Mouse (Mus musculus) forebrain, postnatal 0 days (tissue): ENCODE results near the gene Foxn2. TPM values are rescaled to one million over a fixed set of nuclear protein-coding genes. Genes with fewer than 3 reads are reported as not detected.

Experiments used
- ATAC-seq: fragments of 200-750 bp; cut with Nextera tagmentation; 2 replicates; pipeline ENCODE4 v1.8.0; 2017; ENCODE audit warnings: mild to moderate bottlenecking, moderate library complexity
- DNase-seq: peaks from one replicate; pipeline ENCODE4 v3.0.0-alpha.2; 2015
- H3K27ac ChIP-seq: fragments of 300-500 bp; sonication (generic); 2 replicates; pipeline ENCODE4 v1.5.1; 2014; ENCODE audit warnings: low read depth, mild to moderate bottlenecking, antibody characterized with exemption, low read length, moderate library complexity, mixed read lengths
- H3K27me3 ChIP-seq: fragments of 300-500 bp; sonication (generic); 2 replicates; pipeline ENCODE4 v1.6.1; 2014; ENCODE audit warnings: mild to moderate bottlenecking, low read length, mixed read lengths; ENCODE audit not compliant: insufficient read depth
- H3K36me3 ChIP-seq: fragments of 300-500 bp; sonication (generic); 2 replicates; pipeline ENCODE4 v1.6.1; 2014; ENCODE audit warnings: mild to moderate bottlenecking, moderate library complexity; ENCODE audit not compliant: insufficient read depth
- H3K4me1 ChIP-seq: fragments of 300-500 bp; sonication (generic); 2 replicates; pipeline ENCODE4 v1.6.1; 2014; ENCODE audit warnings: antibody characterized with exemption; ENCODE audit not compliant: insufficient read depth
- H3K4me2 ChIP-seq: fragments of 300-500 bp; sonication (generic); 2 replicates; pipeline ENCODE4 v1.6.1; 2014; ENCODE audit warnings: low read depth, mild to moderate bottlenecking, moderate library complexity
- H3K4me3 ChIP-seq: fragments of 300-500 bp; sonication (generic); 2 replicates; pipeline ENCODE4 v1.5.1; 2014; ENCODE audit warnings: low read depth, low read length, mixed read lengths
- H3K9ac ChIP-seq: fragments of 300-500 bp; sonication (generic); 2 replicates; pipeline ENCODE4 v1.6.1; 2014; ENCODE audit warnings: mild to moderate bottlenecking
- H3K9me3 ChIP-seq: fragments of 300-500 bp; sonication (generic); 2 replicates; pipeline ENCODE4 v1.6.1; 2016; ENCODE audit warnings: low read length
- CTCF ChIP-seq: sonication (generic); IDR thresholded peaks from 2 replicates; pipeline ENCODE4 v1.5.1; 2016; ENCODE audit warnings: antibody characterized with exemption, control low read depth, low read depth
- WGBS: fragments of 180-500 bp; shearing (Covaris S2); extraction: QIAGEN DNeasy Blood & Tissue Kit; methylation state at CpG from one replicate; pipeline ENCODE4 v1.1.7; 2014; 5-methylcytosine and 5-hydroxymethylcytosine counted together
- polyA plus RNA-seq: library from polyadenylated mRNA; unstranded; fragments of >200 nt; fragmentation: Nextera tagmentation; extraction: Ambion mirVana; gene quantifications from 2 replicates; pipeline ENCODE4 v1.2.1, GENCODE M21; 2015
- total RNA-seq: library from RNA; depleted of rRNA; stranded (reverse); fragments of >200 nt; gene quantifications from 2 replicates; pipeline ENCODE4 v1.2.3, GENCODE M21; 2014

The Foxn2 gene
- total and polyA plus RNA-seq, 2 experiments from 2014 or later, result 5.0 to 11.2 TPM

- WGBS, result 93% methylated on average over 10 of the region's 10 CpGs
- ATAC-seq, result no peak
- no peak overlapping the region for H3K4me2 ChIP-seq
- no peak overlapping the region for H3K9ac ChIP-seq
- no peaks in the 10 kb centered on the region for H3K36me3 ChIP-seq
- no peaks in the 10 kb centered on the region for H3K4me1 ChIP-seq
- no peak for TF ChIP-seq CTCF
- no peak for DNase-seq
- no peaks in the 10 kb centered on the region for H3K9me3 ChIP-seq
- H3K4me3 ChIP-seq, result no peak overlapping the region
- H3K27me3 ChIP-seq, result no peaks in the 10 kb centered on the region
- H3K27ac ChIP-seq, result no peak overlapping the region
Observed at GRCm38 (mm10) chr17:88480369-88480768, 39.9 kb downstream of the Foxn2 start.

- ATAC-seq, result no peak
- 86% methylated on average over 2 of the region's 2 CpGs for WGBS
- H3K27me3 ChIP-seq, result no peaks in the 10 kb centered on the region
- H3K4me3 ChIP-seq, result no peak overlapping the region
- no peak overlapping the region for H3K9ac ChIP-seq
- no peaks in the 10 kb centered on the region for H3K4me1 ChIP-seq
- no peak overlapping the region for H3K27ac ChIP-seq
- H3K4me2 ChIP-seq, result no peak overlapping the region
- H3K9me3 ChIP-seq, result no peaks in the 10 kb centered on the region
- H3K36me3 ChIP-seq, result no peaks in the 10 kb centered on the region
- no peak for DNase-seq
- TF ChIP-seq CTCF, result no peak
Observed at GRCm38 (mm10) chr17:88481062-88481461, 40.6 kb downstream of the Foxn2 start.

GRCm38 (mm10) chr17:88481587-88481986 lies 41.1 kb downstream of the Foxn2 start:
- 96% methylated on average over 3 of the region's 3 CpGs for WGBS
- ATAC-seq, result no peak
- H3K36me3 ChIP-seq, result peaks cover 3% of the 10 kb centered on the region; the same call in 1 of the 2 replicates
- DNase-seq, result no peak
- no peaks in the 10 kb centered on the region for H3K4me1 ChIP-seq
- H3K27ac ChIP-seq, result no peak overlapping the region
- H3K9me3 ChIP-seq, result no peaks in the 10 kb centered on the region
- no peaks in the 10 kb centered on the region for H3K27me3 ChIP-seq
- no peak overlapping the region for H3K4me2 ChIP-seq
- no peak overlapping the region for H3K4me3 ChIP-seq
- TF ChIP-seq CTCF, result no peak
- no peak overlapping the region for H3K9ac ChIP-seq

- no peaks in the 10 kb centered on the region for H3K27me3 ChIP-seq
- H3K9ac ChIP-seq, result no peak overlapping the region
- H3K4me1 ChIP-seq, result no peaks in the 10 kb centered on the region
- H3K36me3 ChIP-seq, result peaks cover 5% of the 10 kb centered on the region; the same call in 1 of the 2 replicates
- no peak overlapping the region for H3K27ac ChIP-seq
- H3K4me3 ChIP-seq, result no peak overlapping the region
- no peaks in the 10 kb centered on the region for H3K9me3 ChIP-seq
- DNase-seq, result no peak
- WGBS, result 91% methylated on average over 11 of the region's 11 CpGs
- ATAC-seq, result no peak
- no peak overlapping the region for H3K4me2 ChIP-seq
- TF ChIP-seq CTCF, result no peak
Observed at GRCm38 (mm10) chr17:88484539-88484938, 44.0 kb downstream of the Foxn2 start.

- no peak overlapping the region for H3K4me3 ChIP-seq
- H3K36me3 ChIP-seq, result peaks cover 5% of the 10 kb centered on the region; the same call in 1 of the 2 replicates
- no peaks in the 10 kb centered on the region for H3K4me1 ChIP-seq
- TF ChIP-seq CTCF, result no peak
- no peak for DNase-seq
- no peaks in the 10 kb centered on the region for H3K9me3 ChIP-seq
- no peak overlapping the region for H3K27ac ChIP-seq
- no peak for ATAC-seq
- no peak overlapping the region for H3K9ac ChIP-seq
- H3K4me2 ChIP-seq, result no peak overlapping the region
- 79% methylated on average over 1 of the region's 1 CpGs for WGBS
- no peaks in the 10 kb centered on the region for H3K27me3 ChIP-seq
Observed at GRCm38 (mm10) chr17:88484951-88485350, 44.4 kb downstream of the Foxn2 start.

GRCm38 (mm10) chr17:88490546-88490945 lies 50.0 kb downstream of the Foxn2 start:
- no peak overlapping the region for H3K9ac ChIP-seq
- peaks cover 15% of the 10 kb centered on the region for H3K4me1 ChIP-seq
- TF ChIP-seq CTCF, result no peak
- DNase-seq (no peak), ATAC-seq (no peak)
- no peaks in the 10 kb centered on the region for H3K27me3 ChIP-seq
- peaks cover 5% of the 10 kb centered on the region; the same call in 1 of the 2 replicates for H3K36me3 ChIP-seq
- no peak overlapping the region for H3K4me3 ChIP-seq
- H3K27ac ChIP-seq, result no peak overlapping the region
- no peaks in the 10 kb centered on the region for H3K9me3 ChIP-seq
- no peak overlapping the region for H3K4me2 ChIP-seq
- 58% methylated on average over 10 of the region's 10 CpGs for WGBS

GRCm38 (mm10) chr17:88491366-88492106 lies 51.0 kb downstream of the Foxn2 start:
- Histone ChIP-seq H3K9ac (no peak overlapping the region), H3K27ac (no peak overlapping the region), H3K4me1 (peaks cover 15% of the 10 kb centered on the region), H3K27me3 (no peaks in the 10 kb centered on the region), H3K36me3 (peaks cover 2% of the 10 kb centered on the region; the same call in 1 of the 2 replicates), H3K4me3 (no peak overlapping the region), H3K9me3 (no peaks in the 10 kb centered on the region), H3K4me2 (no peak overlapping the region)
- DNase-seq (no peak), ATAC-seq (no peak)
- WGBS, result 95% methylated on average over 13 of the region's 13 CpGs
- TF ChIP-seq CTCF, result peak; percentile 42
